Mouse (Mus musculus) CH12.LX (cell line): ENCODE measurements around the gene Cycs.

Source experiments
- CHD2 ChIP-seq: IDR thresholded peaks from 2 replicates; pipeline ENCODE4 v1.6.1; 2011; ENCODE audit warnings: low read length, improper control_type of control experiment
- CTCF ChIP-seq, 2 experiments: IDR thresholded peaks in 1 of 2; conservative IDR thresholded peaks in 1 of 2; 2 replicates each; pipeline ENCODE4 v1.5.1; 2011 to 2012; ENCODE audit warnings: low read depth in 2 of 2, low read length in 2 of 2, improper control_type of control experiment in 1 of 2, inconsistent platforms in 1 of 2, mild to moderate bottlenecking in 1 of 2, moderate library complexity in 1 of 2
- ELF1 ChIP-seq: IDR thresholded peaks from 2 replicates; pipeline ENCODE4 v1.6.1; 2014; ENCODE audit warnings: low read depth, mild to moderate bottlenecking, inconsistent platforms, low read length, improper control_type of control experiment
- EP300 ChIP-seq: IDR thresholded peaks from 2 replicates; pipeline ENCODE4 v1.6.1; 2011; ENCODE audit warnings: low read length, improper control_type of control experiment
- JUND ChIP-seq: conservative IDR thresholded peaks from 2 replicates; pipeline ENCODE4 v1.6.1; 2011; ENCODE audit warnings: low read depth, low read length, improper control_type of control experiment
- KAT2A ChIP-seq: IDR thresholded peaks from 2 replicates; pipeline ENCODE4 v1.6.1; 2012; ENCODE audit warnings: low read length, improper control_type of control experiment, inconsistent platforms; ENCODE audit not compliant: insufficient replicate concordance
- MAFK ChIP-seq: IDR thresholded peaks from 2 replicates; pipeline ENCODE4 v1.6.1; 2011; ENCODE audit warnings: low read length, improper control_type of control experiment; ENCODE audit not compliant: insufficient replicate concordance
- POLR2A ChIP-seq: IDR thresholded peaks from 2 replicates; pipeline ENCODE4 v1.6.1; 2011; ENCODE audit warnings: low read depth, mild to moderate bottlenecking, improper control_type of control experiment, low read length
- RCOR1 ChIP-seq: conservative IDR thresholded peaks from 2 replicates; pipeline ENCODE4 v1.6.1; 2012; ENCODE audit warnings: low read depth, mild to moderate bottlenecking, inconsistent platforms, low read length, improper control_type of control experiment
- ZC3H11A ChIP-seq: IDR thresholded peaks from 2 replicates; pipeline ENCODE4 v1.6.1; 2012; ENCODE audit warnings: low read depth, mild to moderate bottlenecking, inconsistent platforms, low read length, improper control_type of control experiment
- ZKSCAN1 ChIP-seq: IDR thresholded peaks from 2 replicates; pipeline ENCODE4 v1.6.1; 2012; ENCODE audit warnings: low read depth, inconsistent platforms, low read length, improper control_type of control experiment, borderline replicate concordance

DNA sequence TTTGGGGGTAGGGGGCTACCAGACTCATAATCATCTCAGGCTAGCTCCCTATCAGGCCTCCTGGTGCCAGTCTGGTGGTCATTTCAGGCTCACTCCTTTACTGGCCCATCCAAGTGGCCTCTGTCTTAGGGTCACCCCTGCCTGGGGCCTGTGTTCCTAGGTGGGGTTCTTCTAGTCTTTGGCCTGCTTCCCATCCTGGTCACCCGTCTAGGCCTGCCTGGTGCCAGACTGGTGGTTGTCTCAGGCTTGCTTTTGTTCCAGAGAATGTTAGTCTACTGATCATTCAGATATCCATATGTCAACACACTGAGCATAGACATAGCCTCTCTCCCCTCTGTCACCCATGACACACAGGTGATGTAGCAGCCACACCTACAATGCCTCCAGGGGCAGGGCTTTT is 26.7 kb downstream of the Cycs start:
- TF ChIP-seq CTCF (conservative IDR thresholded peaks at IDR 0.05 in 1 of 2, IDR thresholded peaks at IDR 0.05 in 1 of 2; ENCODE audit: low read depth in 2 of 2, low read length in 2 of 2) (no peak), ZKSCAN1 (no peak), POLR2A (no peak), KAT2A (no peak), ZC3H11A (no peak), EP300 (no peak), JUND (no peak), CHD2 (no peak), MAFK (no peak), RCOR1 (no peak), ELF1 (no peak)
